Mouse (Mus musculus): ENCODE data around the gene Lrrc72. TPM values are rescaled to one million over a fixed set of nuclear protein-coding genes. Genes with fewer than 3 reads are reported as not detected.

Lrrc72 gene
- not detected in 2 replicates for polyA plus RNA-seq (2015; fragmentation: Nextera tagmentation; extraction: Ambion mirVana)

- Histone ChIP-seq H3K4me3 (ENCODE audit: low read length) (no peak within 1 kb of the TSS), H3K4me1 (ENCODE audit: control insufficient read depth, insufficient read depth, low read length) (no peaks in the 10 kb centered on the region), H3K9ac (ENCODE audit: low read length) (no peak within 1 kb of the TSS), H3K27ac (ENCODE audit: low read length) (no peak within 1 kb of the TSS), H3K9me3 (replicated peaks; ENCODE audit: control insufficient read depth, low read length) (no peaks in the 10 kb centered on the region), H3K36me3 (ENCODE audit: control insufficient read depth, insufficient read depth) (no peaks in the 10 kb centered on the region), H3K27me3 (ENCODE audit: control insufficient read depth, insufficient read depth, low read length) (no peaks in the 10 kb centered on the region), H3K4me2 (ENCODE audit: low read depth, low read length) (no peak within 1 kb of the TSS)
- WGBS, result 84% methylated on average over 9 of the region's 9 CpGs
- no peak for ATAC-seq (replicated peaks; ENCODE audit: extremely low read depth, insufficient read depth, low FRiP score)
These were observed at the start of gene Lrrc72 for GRCm38 (mm10) chr12:36253298-36253697. Gene Lrrc72, minus strand, starts transcription at chr12:36253398.

- Histone ChIP-seq H3K4me1 (ENCODE audit: control insufficient read depth, insufficient read depth, low read length) (no peaks in the 10 kb centered on the region), H3K9ac (ENCODE audit: low read length) (no peak overlapping the region), H3K4me2 (ENCODE audit: low read depth, low read length) (no peak overlapping the region), H3K27ac (ENCODE audit: low read length) (no peak overlapping the region), H3K4me3 (ENCODE audit: low read length) (no peak overlapping the region), H3K36me3 (ENCODE audit: control insufficient read depth, insufficient read depth) (no peaks in the 10 kb centered on the region), H3K9me3 (replicated peaks; ENCODE audit: control insufficient read depth, low read length) (no peaks in the 10 kb centered on the region), H3K27me3 (ENCODE audit: control insufficient read depth, insufficient read depth, low read length) (no peaks in the 10 kb centered on the region)
- WGBS, result 72% methylated on average over 12 of the region's 12 CpGs
- no peak for ATAC-seq (replicated peaks; ENCODE audit: extremely low read depth, insufficient read depth, low FRiP score)
These were observed 49.1 kb upstream of the Lrrc72 start for GRCm38 (mm10) chr12:36302326-36302725.

- Histone ChIP-seq H3K9me3 (replicated peaks; ENCODE audit: control insufficient read depth, low read length) (no peaks in the 10 kb centered on the region), H3K4me2 (ENCODE audit: low read depth, low read length) (no peak overlapping the region), H3K27me3 (ENCODE audit: control insufficient read depth, insufficient read depth, low read length) (no peaks in the 10 kb centered on the region), H3K36me3 (ENCODE audit: control insufficient read depth, insufficient read depth) (no peaks in the 10 kb centered on the region), H3K9ac (ENCODE audit: low read length) (no peak overlapping the region), H3K4me3 (ENCODE audit: low read length) (no peak overlapping the region), H3K4me1 (ENCODE audit: control insufficient read depth, insufficient read depth, low read length) (no peaks in the 10 kb centered on the region), H3K27ac (ENCODE audit: low read length) (no peak overlapping the region)
- no peak for ATAC-seq (replicated peaks; ENCODE audit: extremely low read depth, insufficient read depth, low FRiP score)
- 82% methylated on average over 6 of the region's 6 CpGs for WGBS
These were observed 38.1 kb upstream of the Lrrc72 start for GRCm38 (mm10) chr12:36291346-36291745.

GRCm38 (mm10) chr12:36290465-36290864 is 37.3 kb upstream of the Lrrc72 start:
- Histone ChIP-seq H3K9me3 (replicated peaks; ENCODE audit: control insufficient read depth, low read length) (no peaks in the 10 kb centered on the region), H3K4me2 (ENCODE audit: low read depth, low read length) (no peak overlapping the region), H3K27ac (ENCODE audit: low read length) (no peak overlapping the region), H3K4me1 (ENCODE audit: control insufficient read depth, insufficient read depth, low read length) (no peaks in the 10 kb centered on the region), H3K9ac (ENCODE audit: low read length) (no peak overlapping the region), H3K27me3 (ENCODE audit: control insufficient read depth, insufficient read depth, low read length) (no peaks in the 10 kb centered on the region), H3K36me3 (ENCODE audit: control insufficient read depth, insufficient read depth) (no peaks in the 10 kb centered on the region), H3K4me3 (ENCODE audit: low read length) (no peak overlapping the region)
- WGBS, result 85% methylated on average over 4 of the region's 4 CpGs
- ATAC-seq (replicated peaks; ENCODE audit: extremely low read depth, insufficient read depth, low FRiP score), result no peak

- Histone ChIP-seq H3K9ac (ENCODE audit: low read length) (no peak overlapping the region), H3K36me3 (ENCODE audit: control insufficient read depth, insufficient read depth) (no peaks in the 10 kb centered on the region), H3K4me2 (ENCODE audit: low read depth, low read length) (no peak overlapping the region), H3K4me3 (ENCODE audit: low read length) (no peak overlapping the region), H3K4me1 (ENCODE audit: control insufficient read depth, insufficient read depth, low read length) (no peaks in the 10 kb centered on the region), H3K27me3 (ENCODE audit: control insufficient read depth, insufficient read depth, low read length) (no peaks in the 10 kb centered on the region), H3K27ac (ENCODE audit: low read length) (no peak overlapping the region), H3K9me3 (replicated peaks; ENCODE audit: control insufficient read depth, low read length) (no peaks in the 10 kb centered on the region)
- ATAC-seq (replicated peaks; ENCODE audit: extremely low read depth, insufficient read depth, low FRiP score), result no peak
- 81% methylated on average over 8 of the region's 8 CpGs for WGBS
These were observed 36.4 kb upstream of the Lrrc72 start for GRCm38 (mm10) chr12:36289634-36290033.

- no peak overlapping the region for H3K4me3 ChIP-seq (ENCODE audit: low read length)
- H3K4me1 ChIP-seq (ENCODE audit: control insufficient read depth, insufficient read depth, low read length), result no peaks in the 10 kb centered on the region
- H3K9ac ChIP-seq (ENCODE audit: low read length), result no peak overlapping the region
- H3K27ac ChIP-seq (ENCODE audit: low read length), result no peak overlapping the region
- H3K36me3 ChIP-seq (ENCODE audit: control insufficient read depth, insufficient read depth), result no peaks in the 10 kb centered on the region
- 58% methylated on average over 3 of the region's 3 CpGs for WGBS
- no peak overlapping the region for H3K4me2 ChIP-seq (ENCODE audit: low read depth, low read length)
- ATAC-seq (replicated peaks; ENCODE audit: extremely low read depth, insufficient read depth, low FRiP score), result no peak
- H3K27me3 ChIP-seq (ENCODE audit: control insufficient read depth, insufficient read depth, low read length), result no peaks in the 10 kb centered on the region
- no peaks in the 10 kb centered on the region for H3K9me3 ChIP-seq (replicated peaks; ENCODE audit: control insufficient read depth, low read length)
These were observed 21.6 kb upstream of the Lrrc72 start for GRCm38 (mm10) chr12:36274823-36275222.

- H3K27me3 ChIP-seq (ENCODE audit: control insufficient read depth, insufficient read depth, low read length), result no peaks in the 10 kb centered on the region
- H3K36me3 ChIP-seq (ENCODE audit: control insufficient read depth, insufficient read depth), result no peaks in the 10 kb centered on the region
- no peak overlapping the region for H3K9ac ChIP-seq (ENCODE audit: low read length)
- no peak for ATAC-seq (replicated peaks; ENCODE audit: extremely low read depth, insufficient read depth, low FRiP score)
- 74% methylated on average over 8 of the region's 8 CpGs for WGBS
- H3K4me1 ChIP-seq (ENCODE audit: control insufficient read depth, insufficient read depth, low read length), result no peaks in the 10 kb centered on the region
- no peak overlapping the region for H3K27ac ChIP-seq (ENCODE audit: low read length)
- H3K9me3 ChIP-seq (replicated peaks; ENCODE audit: control insufficient read depth, low read length), result no peaks in the 10 kb centered on the region
- no peak overlapping the region for H3K4me3 ChIP-seq (ENCODE audit: low read length)
- H3K4me2 ChIP-seq (ENCODE audit: low read depth, low read length), result no peak overlapping the region
These were observed 14.6 kb upstream of the Lrrc72 start for GRCm38 (mm10) chr12:36267670-36268246.

- no peak overlapping the region for H3K27ac ChIP-seq (ENCODE audit: low read length)
- H3K4me1 ChIP-seq (ENCODE audit: control insufficient read depth, insufficient read depth, low read length), result no peaks in the 10 kb centered on the region
- H3K36me3 ChIP-seq (ENCODE audit: control insufficient read depth, insufficient read depth), result no peaks in the 10 kb centered on the region
- no peaks in the 10 kb centered on the region for H3K9me3 ChIP-seq (replicated peaks; ENCODE audit: control insufficient read depth, low read length)
- H3K4me2 ChIP-seq (ENCODE audit: low read depth, low read length), result no peak overlapping the region
- WGBS, result 50% methylated on average over 11 of the region's 11 CpGs
- no peak for ATAC-seq (replicated peaks; ENCODE audit: extremely low read depth, insufficient read depth, low FRiP score)
- no peak overlapping the region for H3K9ac ChIP-seq (ENCODE audit: low read length)
- H3K4me3 ChIP-seq (ENCODE audit: low read length), result no peak overlapping the region
- no peaks in the 10 kb centered on the region for H3K27me3 ChIP-seq (ENCODE audit: control insufficient read depth, insufficient read depth, low read length)
These were observed 9.0 kb upstream of the Lrrc72 start for GRCm38 (mm10) chr12:36262116-36262721.

GRCm38 (mm10) chr12:36255413-36255812 is 2.2 kb upstream of the Lrrc72 start:
- WGBS, result 26% methylated on average over 5 of the region's 5 CpGs

More at GRCm38 (mm10) chr12:36255413-36255812, 2.2 kb upstream of the Lrrc72 start:
- Histone ChIP-seq H3K9me3 (replicated peaks; ENCODE audit: control insufficient read depth, low read length) (no peaks in the 10 kb centered on the region), H3K27ac (ENCODE audit: low read length) (no peak overlapping the region), H3K4me2 (ENCODE audit: low read depth, low read length) (no peak overlapping the region), H3K4me1 (ENCODE audit: control insufficient read depth, insufficient read depth, low read length) (no peaks in the 10 kb centered on the region), H3K4me3 (ENCODE audit: low read length) (no peak overlapping the region), H3K36me3 (ENCODE audit: control insufficient read depth, insufficient read depth) (no peaks in the 10 kb centered on the region), H3K9ac (ENCODE audit: low read length) (no peak overlapping the region), H3K27me3 (ENCODE audit: control insufficient read depth, insufficient read depth, low read length) (no peaks in the 10 kb centered on the region)
- no peak for ATAC-seq (replicated peaks; ENCODE audit: extremely low read depth, insufficient read depth, low FRiP score)

Measured in heart, embryonic 16.5 days (tissue).